Mouse (Mus musculus) macrophage (primary cell): ENCODE results near the gene Hoxb7. TPM values are rescaled to one million over a fixed set of nuclear protein-coding genes. Genes with fewer than 3 reads are reported as not detected.

ENCODE experiments used
- H3K27ac ChIP-seq: fragments of 350-480 bp; formaldehyde crosslinking; 2 replicates; pipeline ENCODE4 v1.9.0; 2021
- H3K36me3 ChIP-seq: fragments of 350-480 bp; formaldehyde crosslinking; 2 replicates; pipeline ENCODE4 v1.9.0; 2021; ENCODE audit errors: inconsistent target
- H3K4me3 ChIP-seq: fragments of 350-480 bp; formaldehyde crosslinking; 2 replicates; pipeline ENCODE4 v1.9.0; 2021; ENCODE audit errors: inconsistent target
- H3K79me2 ChIP-seq: fragments of 350-480 bp; formaldehyde crosslinking; 2 replicates; pipeline ENCODE4 v1.9.0; 2021; ENCODE audit errors: inconsistent target
- WGBS: methylation state at CpG from one replicate; pipeline ENCODE4 v1.1.7; 2026; ENCODE audit warnings: inconsistent platforms; ENCODE audit not compliant: missing documents; 5-methylcytosine and 5-hydroxymethylcytosine counted together
- polyA plus RNA-seq: library from polyadenylated mRNA; stranded (reverse); fragments of 250-400 nt; gene quantifications from 3 replicates; pipeline ENCODE4 v1.2.4, GENCODE M21; 2018; ENCODE audit warnings: inconsistent platforms
- total RNA-seq, 78 experiments: library from RNA; depleted of rRNA; stranded (reverse); fragments of 250-400 nt; gene quantifications; 1 replicate in 9 of 78; 2 replicates in 24 of 78; 3 replicates in 43 of 78; 4 replicates in 2 of 78; pipeline ENCODE4 v1.2.4; 2018; ENCODE audit warnings: inconsistent platforms in 56 of 78

The Hoxb7 gene
- under 1 TPM in 1 of 26 experiments, not detected in 25; 0.54 TPM for total RNA-seq (2018; cell fraction: chromatin; rRNA removed)
- total RNA-seq (2018; cell fraction: cytosol; rRNA removed): under 1 TPM in 1 of 26 experiments, not detected in 25; 0.11 TPM
- total RNA-seq (2018; cell fraction: nucleus; rRNA removed): not detected
- not detected in 3 replicates for polyA plus RNA-seq

- no peaks in the 10 kb centered on the region for H3K36me3 ChIP-seq
- no peaks in the 10 kb centered on the region for H3K79me2 ChIP-seq
- WGBS: 3% methylated on average over 43 of the region's 43 CpGs
- no peak within 1 kb of the TSS; the same call in 1 of the 2 replicates for H3K4me3 ChIP-seq
- H3K27ac ChIP-seq: no peak within 1 kb of the TSS
These were observed at the start of gene Hoxb7 for GRCm38 (mm10) chr11:96285771-96286738. Gene Hoxb7 (plus strand): TSS chr11:96286623.

- Histone ChIP-seq H3K36me3 (no peaks in the 10 kb centered on the region), H3K79me2 (no peaks in the 10 kb centered on the region), H3K4me3 (no peak overlapping the region), H3K27ac (no peak overlapping the region)
- 0% methylated on average over 6 of the region's 7 CpGs for WGBS
These were observed 46.2 kb upstream of the Hoxb7 start for GRCm38 (mm10) chr11:96240211-96240610.

- no peaks in the 10 kb centered on the region for H3K36me3 ChIP-seq
- H3K27ac ChIP-seq: no peak overlapping the region
- 14% methylated on average over 12 of the region's 14 CpGs for WGBS
- no peaks in the 10 kb centered on the region for H3K79me2 ChIP-seq
- no peak overlapping the region for H3K4me3 ChIP-seq
These were observed 35.5 kb upstream of the Hoxb7 start for GRCm38 (mm10) chr11:96250901-96251300.

GRCm38 (mm10) chr11:96251480-96252031 is 34.9 kb upstream of the Hoxb7 start:
- no peak overlapping the region for H3K27ac ChIP-seq
- 6% methylated on average over 46 of the region's 46 CpGs for WGBS
- no peaks in the 10 kb centered on the region for H3K79me2 ChIP-seq
- H3K36me3 ChIP-seq: no peaks in the 10 kb centered on the region
- no peak overlapping the region for H3K4me3 ChIP-seq

GRCm38 (mm10) chr11:96252541-96253120 is 33.8 kb upstream of the Hoxb7 start:
- Histone ChIP-seq H3K4me3 (no peak overlapping the region), H3K36me3 (no peaks in the 10 kb centered on the region), H3K27ac (no peak overlapping the region), H3K79me2 (no peaks in the 10 kb centered on the region)
- WGBS: 45% methylated on average over 12 of the region's 12 CpGs

GRCm38 (mm10) chr11:96254221-96254620 is 32.2 kb upstream of the Hoxb7 start:
- Histone ChIP-seq H3K4me3 (no peak overlapping the region), H3K79me2 (no peaks in the 10 kb centered on the region), H3K36me3 (no peaks in the 10 kb centered on the region), H3K27ac (no peak overlapping the region)
- 6% methylated on average over 9 of the region's 11 CpGs for WGBS

- 7% methylated on average over 39 of the region's 39 CpGs for WGBS
These were observed 31.1 kb upstream of the Hoxb7 start for GRCm38 (mm10) chr11:96255111-96255995.

GRCm38 (mm10) chr11:96255996-96256445 is 30.4 kb upstream of the Hoxb7 start:
- 23% methylated on average over 13 of the region's 14 CpGs for WGBS
- H3K79me2 ChIP-seq: no peaks in the 10 kb centered on the region
- H3K36me3 ChIP-seq: no peaks in the 10 kb centered on the region
- H3K27ac ChIP-seq: no peak overlapping the region
- H3K4me3 ChIP-seq: no peak overlapping the region

More at GRCm38 (mm10) chr11:96255111-96255995, 31.1 kb upstream of the Hoxb7 start:
- Histone ChIP-seq H3K36me3 (no peaks in the 10 kb centered on the region), H3K4me3 (no peak overlapping the region), H3K79me2 (no peaks in the 10 kb centered on the region), H3K27ac (no peak overlapping the region)

GRCm38 (mm10) chr11:96257141-96257540 is 29.3 kb upstream of the Hoxb7 start:
- H3K27ac ChIP-seq: no peak overlapping the region
- no peaks in the 10 kb centered on the region for H3K79me2 ChIP-seq
- no peak overlapping the region for H3K4me3 ChIP-seq
- H3K36me3 ChIP-seq: no peaks in the 10 kb centered on the region
- 66% methylated on average over 2 of the region's 2 CpGs for WGBS

- no peak overlapping the region for H3K4me3 ChIP-seq
- H3K27ac ChIP-seq: no peak overlapping the region
- 76% methylated on average over 2 of the region's 2 CpGs for WGBS
- no peaks in the 10 kb centered on the region for H3K79me2 ChIP-seq
- no peaks in the 10 kb centered on the region for H3K36me3 ChIP-seq
These were observed 27.4 kb upstream of the Hoxb7 start for GRCm38 (mm10) chr11:96259038-96259437.

GRCm38 (mm10) chr11:96259511-96259910 is 26.9 kb upstream of the Hoxb7 start:
- Histone ChIP-seq H3K79me2 (no peaks in the 10 kb centered on the region), H3K36me3 (no peaks in the 10 kb centered on the region), H3K4me3 (no peak overlapping the region), H3K27ac (no peak overlapping the region)
- WGBS: 10% methylated on average over 1 of the region's 1 CpGs

- WGBS: 38% methylated on average over 23 of the region's 23 CpGs
- no peak overlapping the region for H3K4me3 ChIP-seq
- no peak overlapping the region for H3K27ac ChIP-seq
- H3K79me2 ChIP-seq: no peaks in the 10 kb centered on the region
- H3K36me3 ChIP-seq: no peaks in the 10 kb centered on the region
These were observed 26.0 kb upstream of the Hoxb7 start for GRCm38 (mm10) chr11:96260310-96260970.

- 12% methylated on average over 24 of the region's 24 CpGs for WGBS
- Histone ChIP-seq H3K79me2 (no peaks in the 10 kb centered on the region), H3K36me3 (no peaks in the 10 kb centered on the region), H3K27ac (no peak overlapping the region), H3K4me3 (no peak overlapping the region)
These were observed 25.0 kb upstream of the Hoxb7 start for GRCm38 (mm10) chr11:96261323-96261890.
